Mouse (Mus musculus): ENCODE results near the gene Igfbpl1. TPM values are rescaled to one million over a fixed set of nuclear protein-coding genes. Genes with fewer than 3 reads are reported as not detected.

Gene Igfbpl1
- polyA plus RNA-seq, 1 experiment from 2014 or later, result 90.4 TPM

GRCm38 (mm10) chr4:45824761-45825556, 1.8 kb downstream of the Igfbpl1 start:
- Histone ChIP-seq H3K9ac (ENCODE audit: low read length) (peak overlapping the region; percentile 79), H3K4me2 (ENCODE audit: low read depth) (peak overlapping the region; percentile 60), H3K27ac (ENCODE audit: low read depth, low read length) (peak overlapping the region; percentile 86), H3K9me3 (ENCODE audit: control insufficient read depth, low read length) (no peaks in the 10 kb centered on the region), H3K4me3 (ENCODE audit: low read depth, low read length) (peak overlapping the region; percentile 57), H3K36me3 (ENCODE audit: control insufficient read depth, insufficient read depth, low read length) (no peaks in the 10 kb centered on the region), H3K27me3 (ENCODE audit: control insufficient read depth, insufficient read depth, low read length) (peaks cover 38% of the 10 kb centered on the region), H3K4me1 (ENCODE audit: control insufficient read depth, insufficient read depth, low read length) (peaks cover 28% of the 10 kb centered on the region)
- DNase-seq (ENCODE audit: low spot score), result no peak
- WGBS, result 24% methylated on average over 14 of the region's 14 CpGs
- no peak for ATAC-seq (ENCODE audit: insufficient read depth, low FRiP score, low TSS enrichment)

- Histone ChIP-seq H3K4me1 (ENCODE audit: control insufficient read depth, insufficient read depth, low read length) (peaks cover 31% of the 10 kb centered on the region), H3K27me3 (ENCODE audit: control insufficient read depth, insufficient read depth, low read length) (peaks cover 38% of the 10 kb centered on the region), H3K27ac (ENCODE audit: low read depth, low read length) (peak overlapping the region; percentile 86), H3K9ac (ENCODE audit: low read length) (peak overlapping the region; percentile 79), H3K9me3 (ENCODE audit: control insufficient read depth, low read length) (no peaks in the 10 kb centered on the region), H3K4me2 (ENCODE audit: low read depth) (peak overlapping the region; percentile 60), H3K36me3 (ENCODE audit: control insufficient read depth, insufficient read depth, low read length) (no peaks in the 10 kb centered on the region), H3K4me3 (ENCODE audit: low read depth, low read length) (peak overlapping the region; percentile 57)
- peak; percentile 46 for ATAC-seq (ENCODE audit: insufficient read depth, low FRiP score, low TSS enrichment)
- WGBS, result 3% methylated on average over 10 of the region's 10 CpGs
- DNase-seq (ENCODE audit: low spot score), result peak; percentile 76
Observed at GRCm38 (mm10) chr4:45824049-45824760, 2.5 kb downstream of the Igfbpl1 start.

GRCm38 (mm10) chr4:45822781-45823575, 3.7 kb downstream of the Igfbpl1 start:
- ATAC-seq (ENCODE audit: insufficient read depth, low FRiP score, low TSS enrichment), result no peak
- H3K4me3 ChIP-seq (ENCODE audit: low read depth, low read length), result no peak overlapping the region
- WGBS, result 17% methylated on average over 11 of the region's 11 CpGs

DNA sequence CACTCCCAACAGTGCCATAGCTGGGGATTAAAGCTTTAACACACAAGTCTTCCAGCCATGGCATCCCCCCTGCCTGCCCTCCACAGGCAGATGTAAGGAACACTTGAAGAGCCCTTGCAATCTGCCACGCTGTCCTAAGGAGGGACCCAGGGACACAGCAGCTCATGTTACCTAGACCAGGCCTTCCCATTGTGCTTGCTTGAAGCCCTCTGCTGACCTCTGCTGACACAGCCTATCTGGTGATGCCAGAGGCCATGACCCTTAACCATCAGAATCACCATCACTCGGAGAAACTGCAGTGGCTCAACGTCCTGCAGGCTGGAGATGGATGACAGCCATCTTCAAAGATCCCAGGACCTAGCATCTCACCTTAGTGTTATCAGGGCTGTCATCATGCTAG, 4.7 kb downstream of the Igfbpl1 start:
- WGBS, result 16% methylated on average over 3 of the region's 3 CpGs
- no peak for DNase-seq (ENCODE audit: low spot score)
- H3K9ac ChIP-seq (ENCODE audit: low read length), result no peak overlapping the region
- 0 out of 2 replicates have a peak overlapping the region, but pooled peaks have one; percentile 24 for H3K27ac ChIP-seq (ENCODE audit: low read depth, low read length)
- H3K9me3 ChIP-seq (ENCODE audit: control insufficient read depth, low read length), result no peaks in the 10 kb centered on the region
- H3K4me3 ChIP-seq (ENCODE audit: low read depth, low read length), result no peak overlapping the region
- H3K27me3 ChIP-seq (ENCODE audit: control insufficient read depth, insufficient read depth, low read length), result peaks cover 24% of the 10 kb centered on the region
- peaks cover 37% of the 10 kb centered on the region for H3K4me1 ChIP-seq (ENCODE audit: control insufficient read depth, insufficient read depth, low read length)
- H3K36me3 ChIP-seq (ENCODE audit: control insufficient read depth, insufficient read depth, low read length), result no peaks in the 10 kb centered on the region
- H3K4me2 ChIP-seq (ENCODE audit: low read depth), result no peak overlapping the region
- ATAC-seq (ENCODE audit: insufficient read depth, low FRiP score, low TSS enrichment), result no peak

More at GRCm38 (mm10) chr4:45822781-45823575, 3.7 kb downstream of the Igfbpl1 start:
- H3K36me3 ChIP-seq (ENCODE audit: control insufficient read depth, insufficient read depth, low read length), result no peaks in the 10 kb centered on the region
- peaks cover 37% of the 10 kb centered on the region for H3K4me1 ChIP-seq (ENCODE audit: control insufficient read depth, insufficient read depth, low read length)
- H3K27ac ChIP-seq (ENCODE audit: low read depth, low read length), result peak overlapping the region; percentile 86
- DNase-seq (ENCODE audit: low spot score), result peak; percentile 52
- H3K9me3 ChIP-seq (ENCODE audit: control insufficient read depth, low read length), result no peaks in the 10 kb centered on the region
- H3K4me2 ChIP-seq (ENCODE audit: low read depth), result peak overlapping the region; percentile 60; the same call in 1 of the 2 replicates
- H3K9ac ChIP-seq (ENCODE audit: low read length), result peak overlapping the region; percentile 27
- H3K27me3 ChIP-seq (ENCODE audit: control insufficient read depth, insufficient read depth, low read length), result peaks cover 33% of the 10 kb centered on the region

- Histone ChIP-seq H3K27ac (ENCODE audit: low read depth, low read length) (peak overlapping the region; percentile 94), H3K4me1 (ENCODE audit: control insufficient read depth, insufficient read depth, low read length) (peaks cover 41% of the 10 kb centered on the region), H3K4me2 (ENCODE audit: low read depth) (peak overlapping the region; percentile 36), H3K27me3 (ENCODE audit: control insufficient read depth, insufficient read depth, low read length) (peaks cover 9% of the 10 kb centered on the region; the same call in 1 of the 2 replicates), H3K9ac (ENCODE audit: low read length) (no peak overlapping the region), H3K36me3 (ENCODE audit: control insufficient read depth, insufficient read depth, low read length) (no peaks in the 10 kb centered on the region), H3K9me3 (ENCODE audit: control insufficient read depth, low read length) (no peaks in the 10 kb centered on the region), H3K4me3 (ENCODE audit: low read depth, low read length) (no peak overlapping the region)
- DNase-seq (ENCODE audit: low spot score) (peak; percentile 77), ATAC-seq (ENCODE audit: insufficient read depth, low FRiP score, low TSS enrichment) (no peak)
- WGBS, result 45% methylated on average over 8 of the region's 8 CpGs
Observed at GRCm38 (mm10) chr4:45820074-45820830, 6.5 kb downstream of the Igfbpl1 start.

DNA sequence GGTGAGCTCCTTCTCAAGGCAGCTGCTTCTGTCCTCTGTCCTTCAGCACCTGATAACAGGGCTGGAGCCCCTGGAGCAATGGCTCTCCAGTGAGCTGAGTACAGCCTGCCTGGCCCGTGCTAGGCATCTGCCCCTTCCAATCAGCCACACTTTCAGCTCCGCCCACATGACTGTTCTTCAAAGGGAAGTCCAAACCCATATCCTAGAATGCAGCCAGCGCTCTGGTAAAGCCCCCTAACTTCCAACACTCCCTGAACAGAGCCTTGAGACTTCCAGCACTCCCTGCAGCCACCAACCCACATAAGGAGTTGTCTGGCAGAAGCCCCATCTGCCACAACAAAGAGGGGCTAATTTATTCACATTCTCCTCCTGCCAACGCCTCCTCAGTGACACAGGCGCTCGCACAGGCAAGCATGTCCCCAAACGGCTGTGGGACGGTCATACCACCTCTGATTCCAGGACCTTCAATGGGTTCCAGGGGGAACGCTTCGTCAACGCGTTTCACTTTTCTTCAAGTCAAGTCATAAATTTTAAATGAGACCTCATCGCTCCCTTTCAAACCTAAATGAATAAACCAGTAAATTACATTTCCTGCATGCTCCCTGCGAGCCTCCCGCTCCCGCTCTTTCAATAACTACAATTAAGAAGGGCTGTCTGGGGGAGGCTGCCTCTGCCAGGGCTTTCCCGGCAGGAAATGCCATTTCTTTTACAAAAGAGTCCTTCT, 7.4 kb downstream of the Igfbpl1 start:
- under 1% methylated on average over 17 of the region's 17 CpGs for WGBS
- H3K27ac ChIP-seq (ENCODE audit: low read depth, low read length), result peak overlapping the region; percentile 94
- H3K4me1 ChIP-seq (ENCODE audit: control insufficient read depth, insufficient read depth, low read length), result peaks cover 41% of the 10 kb centered on the region
- peaks cover 7% of the 10 kb centered on the region; the same call in 1 of the 2 replicates for H3K27me3 ChIP-seq (ENCODE audit: control insufficient read depth, insufficient read depth, low read length)
- peak overlapping the region; percentile 2 for H3K9ac ChIP-seq (ENCODE audit: low read length)
- no peaks in the 10 kb centered on the region for H3K9me3 ChIP-seq (ENCODE audit: control insufficient read depth, low read length)
- ATAC-seq (ENCODE audit: insufficient read depth, low FRiP score, low TSS enrichment), result peak; percentile 54
- peak; percentile 76 for DNase-seq (ENCODE audit: low spot score)
- H3K36me3 ChIP-seq (ENCODE audit: control insufficient read depth, insufficient read depth, low read length), result no peaks in the 10 kb centered on the region
- H3K4me2 ChIP-seq (ENCODE audit: low read depth), result peak overlapping the region; percentile 36
- H3K4me3 ChIP-seq (ENCODE audit: low read depth, low read length), result 0 out of 2 replicates have a peak overlapping the region, but pooled peaks have one; percentile 16

DNA sequence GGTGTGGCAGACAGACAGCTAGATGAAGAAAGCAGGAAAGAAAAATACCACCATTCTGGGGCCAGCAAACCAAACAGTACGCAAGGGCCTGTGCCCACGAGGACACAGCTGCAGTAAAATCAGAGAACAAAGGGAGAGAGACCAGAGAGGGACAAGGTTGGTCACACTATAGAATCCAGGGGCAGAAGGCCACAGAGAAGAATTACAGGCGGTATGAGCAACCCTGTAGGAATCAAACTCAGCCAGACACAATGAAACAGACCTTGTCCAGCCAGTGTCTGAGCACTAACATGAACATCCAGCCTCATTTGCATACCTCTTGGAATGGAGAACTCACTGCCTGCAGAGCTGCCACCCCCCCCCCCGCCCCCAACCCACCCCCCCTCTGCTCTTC, 7.9 kb downstream of the Igfbpl1 start:
- Histone ChIP-seq H3K4me2 (ENCODE audit: low read depth) (peak overlapping the region; percentile 36), H3K4me3 (ENCODE audit: low read depth, low read length) (no peak overlapping the region), H3K36me3 (ENCODE audit: control insufficient read depth, insufficient read depth, low read length) (no peaks in the 10 kb centered on the region), H3K27me3 (ENCODE audit: control insufficient read depth, insufficient read depth, low read length) (peaks cover 1% of the 10 kb centered on the region; the same call in 1 of the 2 replicates), H3K9ac (ENCODE audit: low read length) (peak overlapping the region; percentile 47), H3K9me3 (ENCODE audit: control insufficient read depth, low read length) (no peaks in the 10 kb centered on the region), H3K27ac (ENCODE audit: low read depth, low read length) (peak overlapping the region; percentile 94), H3K4me1 (ENCODE audit: control insufficient read depth, insufficient read depth, low read length) (peaks cover 35% of the 10 kb centered on the region)
- ATAC-seq (ENCODE audit: insufficient read depth, low FRiP score, low TSS enrichment), result peak; percentile 18
- DNase-seq (ENCODE audit: low spot score), result no peak
- 9% methylated on average over 3 of the region's 4 CpGs for WGBS

Measured in neural tube, embryonic 11.5 days (tissue).